Mouse (Mus musculus): ENCODE results near the gene Pth1r. TPM values are rescaled to one million over a fixed set of nuclear protein-coding genes. Genes with fewer than 3 reads are reported as not detected.
A peak's percentile ranks its signal among the peaks of the same experiment; 100 is the strongest.

The Pth1r gene
- polyA plus RNA-seq, 1 experiment from 2014 or later = 11.0 TPM

DNA sequence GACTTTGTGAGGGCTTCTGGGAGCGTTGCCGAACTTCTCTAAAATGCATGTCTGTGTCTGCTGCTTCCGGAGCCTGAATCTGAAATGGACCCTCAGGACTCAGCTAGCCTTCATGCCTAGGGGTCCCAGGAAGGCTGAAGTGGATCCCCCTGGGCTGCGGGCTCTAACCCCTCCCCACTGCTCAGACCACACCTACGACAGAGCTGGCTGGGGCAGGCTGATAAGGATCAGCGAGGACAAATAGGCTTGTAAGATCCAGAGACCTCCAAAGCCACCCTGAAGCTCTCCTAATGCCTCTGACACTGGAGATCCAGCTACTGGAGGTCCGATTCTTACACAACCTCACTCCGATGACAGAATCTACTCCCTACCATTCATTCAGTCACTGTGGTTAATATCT lies 13.8 kb downstream of the Pth1r start:
- H3K4me2 ChIP-seq = peak overlapping the region; percentile 73
- H3K4me3 ChIP-seq (ENCODE audit: low read depth, low read length) = peak overlapping the region; percentile 32
- peaks cover 10% of the 10 kb centered on the region for H3K4me1 ChIP-seq (replicated peaks; ENCODE audit: control insufficient read depth, insufficient read depth, low read length)
- WGBS = 9% methylated on average over 8 of the region's 8 CpGs
- H3K36me3 ChIP-seq (ENCODE audit: control insufficient read depth, insufficient read depth, low read length) = no peaks in the 10 kb centered on the region
- H3K27me3 ChIP-seq (replicated peaks; ENCODE audit: control insufficient read depth, insufficient read depth, low read length) = peaks cover 20% of the 10 kb centered on the region
- ATAC-seq (replicated peaks; ENCODE audit: low FRiP score) (0 out of 2 replicates have a peak, but pooled peaks have one; percentile 34), DNase-seq (ENCODE audit: low spot score) (no peak)
- H3K27ac ChIP-seq (ENCODE audit: low read depth, low read length) = no peak overlapping the region; the same call in 1 of the 2 replicates
- H3K9ac ChIP-seq (ENCODE audit: low read depth, low read length) = peak overlapping the region; percentile 37
- H3K9me3 ChIP-seq (ENCODE audit: control insufficient read depth, low read length) = no peaks in the 10 kb centered on the region

DNA sequence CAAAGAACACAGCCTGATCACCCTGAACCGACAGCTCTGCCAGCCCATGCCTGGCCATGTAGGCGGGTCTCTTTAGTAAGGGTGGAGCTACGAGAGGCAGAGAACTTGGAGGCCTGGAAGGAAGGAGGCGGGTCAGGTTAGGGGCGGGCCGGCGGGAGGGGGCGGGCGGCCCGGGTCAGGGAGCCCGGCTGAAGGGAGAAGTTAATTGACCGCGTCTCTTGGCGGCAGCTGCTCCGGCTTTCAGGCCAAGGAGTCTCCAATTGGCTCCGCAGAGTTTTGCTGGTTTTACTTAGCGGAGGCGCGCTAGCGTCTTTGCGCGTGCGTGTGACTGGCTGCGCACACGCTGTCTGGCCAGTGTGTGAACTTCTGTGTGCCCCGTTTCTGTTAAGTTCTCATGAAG lies 14.3 kb downstream of the Pth1r start:
- ATAC-seq (replicated peaks; ENCODE audit: low FRiP score) = peak; percentile 89
- under 1% methylated on average over 26 of the region's 26 CpGs for WGBS
- no peak overlapping the region; the same call in 1 of the 2 replicates for H3K27ac ChIP-seq (ENCODE audit: low read depth, low read length)
- no peaks in the 10 kb centered on the region for H3K36me3 ChIP-seq (ENCODE audit: control insufficient read depth, insufficient read depth, low read length)
- peak overlapping the region; percentile 73 for H3K4me2 ChIP-seq
- no peaks in the 10 kb centered on the region for H3K9me3 ChIP-seq (ENCODE audit: control insufficient read depth, low read length)
- H3K4me1 ChIP-seq (replicated peaks; ENCODE audit: control insufficient read depth, insufficient read depth, low read length) = peaks cover 10% of the 10 kb centered on the region
- H3K4me3 ChIP-seq (ENCODE audit: low read depth, low read length) = peak overlapping the region; percentile 32
- peak overlapping the region; percentile 37 for H3K9ac ChIP-seq (ENCODE audit: low read depth, low read length)
- H3K27me3 ChIP-seq (replicated peaks; ENCODE audit: control insufficient read depth, insufficient read depth, low read length) = peaks cover 23% of the 10 kb centered on the region
- peak; percentile 82 for DNase-seq (ENCODE audit: low spot score)

DNA sequence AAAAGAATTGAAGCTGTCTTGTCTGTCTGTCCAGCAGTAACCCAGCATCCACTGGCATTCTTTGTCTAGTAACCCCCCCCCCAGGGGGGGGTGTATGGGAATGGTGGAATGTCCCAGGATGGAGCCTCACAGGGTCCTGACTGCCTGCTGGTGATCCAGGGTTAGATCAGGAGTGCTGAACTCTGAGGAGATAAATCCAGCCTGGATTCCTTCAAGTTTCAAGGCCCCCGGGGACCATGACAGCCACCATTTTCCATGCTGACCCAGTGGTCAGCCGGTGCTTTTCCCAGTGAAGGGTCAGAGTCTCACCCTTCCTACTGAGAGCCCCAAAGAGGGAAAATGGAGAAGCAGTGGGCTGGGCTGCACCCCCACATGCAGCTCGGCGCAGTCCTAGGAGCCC lies 15.1 kb downstream of the Pth1r start:
- Histone ChIP-seq H3K4me1 (replicated peaks; ENCODE audit: control insufficient read depth, insufficient read depth, low read length) (peaks cover 12% of the 10 kb centered on the region), H3K4me3 (ENCODE audit: low read depth, low read length) (no peak overlapping the region), H3K4me2 (peak overlapping the region; percentile 73), H3K27me3 (replicated peaks; ENCODE audit: control insufficient read depth, insufficient read depth, low read length) (peaks cover 31% of the 10 kb centered on the region), H3K27ac (ENCODE audit: low read depth, low read length) (no peak overlapping the region), H3K9ac (ENCODE audit: low read depth, low read length) (no peak overlapping the region), H3K9me3 (ENCODE audit: control insufficient read depth, low read length) (no peaks in the 10 kb centered on the region), H3K36me3 (ENCODE audit: control insufficient read depth, insufficient read depth, low read length) (no peaks in the 10 kb centered on the region)
- ATAC-seq (replicated peaks; ENCODE audit: low FRiP score) (no peak), DNase-seq (ENCODE audit: low spot score) (no peak)
- WGBS = 67% methylated on average over 4 of the region's 4 CpGs

DNA sequence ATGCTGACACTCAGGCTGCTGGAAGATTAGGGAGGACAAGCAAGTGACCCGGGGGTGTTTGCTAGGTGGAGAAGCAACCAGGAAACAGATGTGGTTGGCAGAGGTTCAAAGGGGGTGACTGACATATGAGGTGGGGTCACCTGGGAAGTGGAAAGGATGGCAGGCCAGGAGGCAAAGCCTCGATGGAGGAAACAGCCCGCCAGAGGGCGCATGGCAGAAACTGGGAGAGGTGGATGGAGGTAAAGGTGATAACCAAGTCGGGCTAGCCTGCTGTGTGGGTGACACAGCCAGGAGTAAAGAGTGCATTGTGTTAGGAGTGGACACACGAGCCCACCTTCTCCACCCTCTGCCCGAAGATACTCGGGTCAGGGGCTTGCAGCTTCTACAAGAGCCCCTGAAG lies 17.1 kb downstream of the Pth1r start:
- Histone ChIP-seq H3K36me3 (ENCODE audit: control insufficient read depth, insufficient read depth, low read length) (no peaks in the 10 kb centered on the region), H3K9ac (ENCODE audit: low read depth, low read length) (no peak overlapping the region), H3K4me1 (replicated peaks; ENCODE audit: control insufficient read depth, insufficient read depth, low read length) (peaks cover 14% of the 10 kb centered on the region), H3K27ac (ENCODE audit: low read depth, low read length) (no peak overlapping the region), H3K4me3 (ENCODE audit: low read depth, low read length) (no peak overlapping the region), H3K27me3 (replicated peaks; ENCODE audit: control insufficient read depth, insufficient read depth, low read length) (peaks cover 34% of the 10 kb centered on the region), H3K4me2 (no peak overlapping the region), H3K9me3 (ENCODE audit: control insufficient read depth, low read length) (no peaks in the 10 kb centered on the region)
- WGBS = 24% methylated on average over 8 of the region's 8 CpGs
- ATAC-seq (replicated peaks; ENCODE audit: low FRiP score) (no peak), DNase-seq (ENCODE audit: low spot score) (no peak)

DNA sequence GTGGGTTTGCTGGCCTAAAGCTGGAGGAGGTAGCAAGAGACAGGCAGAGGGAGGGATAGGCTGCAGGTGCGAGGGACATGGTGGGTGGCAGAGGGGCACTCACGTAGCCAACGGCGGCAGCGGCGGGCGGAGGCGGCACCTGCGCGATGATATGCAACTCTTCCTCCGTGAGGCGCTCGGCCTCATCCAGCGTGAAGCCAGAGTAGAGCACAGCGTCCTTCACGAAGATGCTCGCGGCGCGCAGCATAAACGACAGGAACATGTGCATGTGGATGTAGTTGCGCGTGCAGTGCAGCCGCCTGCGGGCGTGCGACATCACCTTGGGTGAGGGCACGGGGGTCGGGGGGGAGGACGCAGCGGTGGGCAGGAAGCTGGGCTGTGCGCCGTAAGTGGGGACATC lies 20.1 kb downstream of the Pth1r start:
- no peak overlapping the region for H3K27ac ChIP-seq (ENCODE audit: low read depth, low read length)
- ATAC-seq (replicated peaks; ENCODE audit: low FRiP score) = no peak
- H3K27me3 ChIP-seq (replicated peaks; ENCODE audit: control insufficient read depth, insufficient read depth, low read length) = peaks cover 34% of the 10 kb centered on the region
- H3K4me1 ChIP-seq (replicated peaks; ENCODE audit: control insufficient read depth, insufficient read depth, low read length) = peaks cover 3% of the 10 kb centered on the region; the same call in 1 of the 2 replicates
- no peak overlapping the region for H3K4me3 ChIP-seq (ENCODE audit: low read depth, low read length)
- H3K4me2 ChIP-seq = no peak overlapping the region
- no peaks in the 10 kb centered on the region for H3K36me3 ChIP-seq (ENCODE audit: control insufficient read depth, insufficient read depth, low read length)
- no peak overlapping the region for H3K9ac ChIP-seq (ENCODE audit: low read depth, low read length)
- 26% methylated on average over 32 of the region's 33 CpGs for WGBS
- no peak for DNase-seq (ENCODE audit: low spot score)
- H3K9me3 ChIP-seq (ENCODE audit: control insufficient read depth, low read length) = no peaks in the 10 kb centered on the region

DNA sequence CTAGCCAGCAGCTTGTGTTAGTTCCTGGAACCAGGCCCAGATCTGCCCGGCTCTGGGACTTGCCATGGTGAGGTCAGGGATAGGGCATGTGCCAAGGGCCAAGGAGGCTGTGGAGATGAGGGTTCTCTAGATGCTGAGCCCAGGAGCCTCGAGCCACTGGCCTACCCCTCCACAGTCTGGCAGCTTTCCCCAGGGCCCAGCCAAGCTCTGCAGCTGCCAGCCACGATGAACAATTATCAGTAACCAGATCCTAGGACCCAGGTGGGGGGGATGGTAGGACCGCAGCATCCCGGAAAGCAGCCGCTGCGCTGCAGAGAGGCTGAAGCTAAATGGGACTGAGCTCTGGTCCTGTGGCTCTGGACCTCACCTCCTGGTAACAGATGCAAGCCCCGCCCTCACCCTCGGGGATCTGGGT lies 21.2 kb downstream of the Pth1r start:
- WGBS = 31% methylated on average over 9 of the region's 9 CpGs
- no peaks in the 10 kb centered on the region for H3K9me3 ChIP-seq (ENCODE audit: control insufficient read depth, low read length)
- no peak overlapping the region for H3K4me2 ChIP-seq
- H3K27me3 ChIP-seq (replicated peaks; ENCODE audit: control insufficient read depth, insufficient read depth, low read length) = peaks cover 34% of the 10 kb centered on the region
- DNase-seq (ENCODE audit: low spot score) = no peak
- H3K9ac ChIP-seq (ENCODE audit: low read depth, low read length) = no peak overlapping the region
- no peaks in the 10 kb centered on the region for H3K36me3 ChIP-seq (ENCODE audit: control insufficient read depth, insufficient read depth, low read length)
- no peak for ATAC-seq (replicated peaks; ENCODE audit: low FRiP score)
- H3K27ac ChIP-seq (ENCODE audit: low read depth, low read length) = no peak overlapping the region
- no peak overlapping the region for H3K4me3 ChIP-seq (ENCODE audit: low read depth, low read length)
- 0 out of 2 replicates have a peak, but pooled peaks cover 3% of the 10 kb centered on the region for H3K4me1 ChIP-seq (replicated peaks; ENCODE audit: control insufficient read depth, insufficient read depth, low read length)

DNA sequence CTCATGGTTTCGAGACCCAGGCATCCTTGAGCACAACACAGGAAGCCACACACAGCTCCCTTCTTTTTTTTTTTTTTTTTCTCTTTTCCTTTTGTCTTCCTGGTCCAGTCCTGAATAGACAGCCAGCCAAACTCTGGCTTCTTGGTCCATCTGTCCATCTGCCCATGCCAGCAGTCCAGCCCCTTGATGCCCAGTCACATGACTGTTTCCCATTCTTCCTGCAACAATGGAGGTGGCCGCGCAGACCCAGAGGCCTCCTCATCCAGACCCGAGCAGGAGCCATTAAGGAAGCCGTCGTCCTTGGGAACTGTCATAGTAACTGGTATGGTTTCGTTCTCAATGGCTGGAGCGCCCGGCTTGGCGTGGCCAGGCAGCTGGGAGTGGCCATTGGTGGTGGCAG lies 24.9 kb downstream of the Pth1r start:
- Histone ChIP-seq H3K9ac (ENCODE audit: low read depth, low read length) (no peak overlapping the region), H3K27ac (ENCODE audit: low read depth, low read length) (no peak overlapping the region), H3K4me3 (ENCODE audit: low read depth, low read length) (no peak overlapping the region), H3K36me3 (ENCODE audit: control insufficient read depth, insufficient read depth, low read length) (no peaks in the 10 kb centered on the region), H3K4me2 (no peak overlapping the region), H3K27me3 (replicated peaks; ENCODE audit: control insufficient read depth, insufficient read depth, low read length) (peaks cover 17% of the 10 kb centered on the region), H3K9me3 (ENCODE audit: control insufficient read depth, low read length) (no peaks in the 10 kb centered on the region), H3K4me1 (replicated peaks; ENCODE audit: control insufficient read depth, insufficient read depth, low read length) (0 out of 2 replicates have a peak, but pooled peaks cover 3% of the 10 kb centered on the region)
- ATAC-seq (replicated peaks; ENCODE audit: low FRiP score) (no peak), DNase-seq (ENCODE audit: low spot score) (no peak)
- WGBS = 84% methylated on average over 10 of the region's 10 CpGs

DNA sequence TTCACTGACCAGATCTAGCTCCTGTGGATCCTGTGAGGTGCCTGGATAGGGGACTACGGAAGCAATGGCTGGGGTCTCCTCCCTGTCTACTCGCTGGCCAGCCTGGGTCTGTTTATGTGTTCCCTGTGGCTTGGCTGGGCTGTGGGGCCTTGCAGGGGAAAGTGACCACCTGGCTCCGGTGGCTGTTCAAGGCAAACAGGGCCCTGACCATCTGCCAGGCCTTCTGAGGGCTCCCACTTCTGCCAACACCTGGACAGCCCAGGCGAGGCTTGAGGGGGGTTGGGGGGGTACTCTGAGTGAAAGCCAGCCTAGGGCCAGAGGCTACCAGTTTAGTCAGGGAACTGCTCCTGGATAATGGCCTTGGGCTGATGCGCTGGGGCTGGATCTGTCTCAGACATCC lies 27.0 kb downstream of the Pth1r start:
- H3K9ac ChIP-seq (ENCODE audit: low read depth, low read length) = no peak overlapping the region
- no peaks in the 10 kb centered on the region for H3K4me1 ChIP-seq (replicated peaks; ENCODE audit: control insufficient read depth, insufficient read depth, low read length)
- 72% methylated on average over 5 of the region's 5 CpGs for WGBS
- H3K4me2 ChIP-seq = no peak overlapping the region
- H3K4me3 ChIP-seq (ENCODE audit: low read depth, low read length) = no peak overlapping the region
- no peak overlapping the region for H3K27ac ChIP-seq (ENCODE audit: low read depth, low read length)
- DNase-seq (ENCODE audit: low spot score) = no peak
- H3K9me3 ChIP-seq (ENCODE audit: control insufficient read depth, low read length) = no peaks in the 10 kb centered on the region
- no peak for ATAC-seq (replicated peaks; ENCODE audit: low FRiP score)
- no peaks in the 10 kb centered on the region for H3K36me3 ChIP-seq (ENCODE audit: control insufficient read depth, insufficient read depth, low read length)
- no peaks in the 10 kb centered on the region for H3K27me3 ChIP-seq (replicated peaks; ENCODE audit: control insufficient read depth, insufficient read depth, low read length)

DNA sequence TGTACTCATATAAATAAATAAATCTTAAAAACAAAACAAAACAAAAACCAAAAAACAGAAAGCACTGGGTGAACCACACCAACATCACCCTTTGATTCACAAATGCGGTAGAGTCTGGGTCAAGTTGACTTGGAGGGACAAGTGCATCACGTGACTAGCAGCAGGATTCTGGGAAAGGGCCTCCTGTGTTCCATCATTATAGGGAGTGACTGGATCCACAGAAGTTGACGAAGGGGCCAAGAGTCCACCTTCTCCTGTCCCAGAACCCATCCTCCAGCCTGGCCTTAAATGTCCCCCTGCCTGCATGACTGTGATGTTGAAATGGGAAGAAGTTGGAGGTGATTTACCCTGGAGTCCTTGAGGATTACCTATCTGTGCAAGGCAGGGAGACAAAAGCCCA lies 28.1 kb downstream of the Pth1r start:
- no peak overlapping the region for H3K27ac ChIP-seq (ENCODE audit: low read depth, low read length)
- no peak for ATAC-seq (replicated peaks; ENCODE audit: low FRiP score)

More for the DNA sequence above, 28.1 kb downstream of the Pth1r start:
- H3K4me3 ChIP-seq (ENCODE audit: low read depth, low read length) = no peak overlapping the region
- H3K9me3 ChIP-seq (ENCODE audit: control insufficient read depth, low read length) = no peaks in the 10 kb centered on the region
- no peaks in the 10 kb centered on the region for H3K36me3 ChIP-seq (ENCODE audit: control insufficient read depth, insufficient read depth, low read length)
- H3K9ac ChIP-seq (ENCODE audit: low read depth, low read length) = no peak overlapping the region
- H3K27me3 ChIP-seq (replicated peaks; ENCODE audit: control insufficient read depth, insufficient read depth, low read length) = no peaks in the 10 kb centered on the region
- H3K4me1 ChIP-seq (replicated peaks; ENCODE audit: control insufficient read depth, insufficient read depth, low read length) = no peaks in the 10 kb centered on the region
- H3K4me2 ChIP-seq = no peak overlapping the region
- DNase-seq (ENCODE audit: low spot score) = no peak
- WGBS = 86% methylated on average over 3 of the region's 3 CpGs

Data from liver, embryonic 11.5 days (tissue).